Mouse (Mus musculus) spleen, adult 2 months (tissue): ENCODE measurements around the gene Cyba.

ENCODE experiments used
- CTCF ChIP-seq: fragments of 200-500 bp; IDR thresholded peaks from 2 replicates; pipeline ENCODE4 v1.5.1; 2011; ENCODE audit warnings: mild to moderate bottlenecking, inconsistent platforms; ENCODE audit not compliant: insufficient read depth, insufficient read length, insufficient replicate concordance; ENCODE audit errors: extremely low read depth
- POLR2A ChIP-seq: fragments of 200-500 bp; IDR thresholded peaks from 2 replicates; pipeline ENCODE4 v1.6.1; 2011; ENCODE audit warnings: low read depth, low read length, inconsistent platforms

DNA sequence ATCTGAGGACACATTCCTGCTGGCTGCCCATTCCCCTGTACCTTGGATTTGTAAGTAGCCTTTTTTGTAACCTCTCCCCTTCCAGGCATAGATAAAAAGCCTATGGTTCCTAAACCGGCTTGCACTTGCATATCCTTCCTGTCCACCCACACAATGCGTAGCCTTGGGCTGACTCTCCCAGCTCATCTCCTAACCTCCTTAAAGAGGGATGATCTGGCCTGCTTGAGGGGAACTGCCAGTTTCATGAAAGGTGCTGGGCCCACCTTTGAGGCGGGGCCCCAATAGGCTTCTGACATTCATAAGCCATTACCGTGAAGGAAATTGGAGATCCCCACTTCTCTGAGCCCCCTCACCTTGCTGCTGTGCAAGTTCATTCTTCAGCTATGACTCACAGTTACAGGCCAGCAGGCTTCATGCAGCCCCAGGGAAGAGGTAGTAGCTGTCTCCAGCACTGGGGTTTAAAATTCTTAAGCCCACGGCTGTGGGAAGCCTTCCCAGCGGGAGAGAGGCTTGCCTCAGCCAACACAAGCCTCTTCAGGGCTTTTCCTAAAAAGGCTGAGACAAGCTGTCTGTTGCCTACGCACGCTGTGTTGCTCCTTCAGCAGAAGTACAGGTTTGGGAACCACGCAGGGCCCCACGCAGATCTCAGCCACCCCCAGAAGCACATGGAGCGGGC is 28.9 kb upstream of the Cyba start:
- TF ChIP-seq POLR2A (no peak), CTCF (no peak)
